Mouse (Mus musculus) CH12.LX (cell line): ENCODE measurements around the gene Plac8. TPM values are rescaled to one million over a fixed set of nuclear protein-coding genes. Genes with fewer than 3 reads are reported as not detected.

ENCODE experiments used
- DNase-seq: peaks from one replicate; pipeline ENCODE4 v3.0.0-alpha.2; 2013; ENCODE audit errors: extremely low read depth
- H3K27ac ChIP-seq: 2 replicates; pipeline ENCODE4 v1.5.1; 2012; ENCODE audit warnings: low read depth, mild to moderate bottlenecking, control low read depth, moderate library complexity; ENCODE audit not compliant: insufficient read depth
- H3K27me3 ChIP-seq: replicated peaks from 2 replicates; pipeline ENCODE3; 2012; ENCODE audit warnings: inconsistent platforms
- H3K36me3 ChIP-seq, 2 experiments: replicated peaks in 1 of 2; 2 replicates each; pipeline versions ENCODE3 to v1.6.1; 2012; ENCODE audit warnings: inconsistent platforms in 1 of 2, low read length in 1 of 2, mild to moderate bottlenecking in 1 of 2, mixed read lengths in 1 of 2, moderate library complexity in 1 of 2; ENCODE audit not compliant: control insufficient read depth in 1 of 2, insufficient read depth in 1 of 2
- H3K4me1 ChIP-seq, 2 experiments: 2 replicates each; pipeline ENCODE4 v1.6.1; 2012; ENCODE audit warnings: inconsistent platforms in 1 of 2, moderate library complexity in 1 of 2; ENCODE audit not compliant: insufficient read depth in 2 of 2, control insufficient read depth in 1 of 2
- H3K4me2 ChIP-seq: 2 replicates; pipeline ENCODE4 v1.6.1; 2012; ENCODE audit warnings: low read depth, mild to moderate bottlenecking, control low read depth; ENCODE audit not compliant: poor library complexity, insufficient read depth, severe bottlenecking
- H3K4me3 ChIP-seq, 3 experiments: fragments of 150-350 bp in 1 of 3; sonication (generic) in 1 of 3; replicated peaks in 1 of 3; 2 replicates each; pipeline versions ENCODE3 to v1.5.1; 2011 to 2012; ENCODE audit warnings: low read depth in 2 of 3, low read length in 2 of 3, mild to moderate bottlenecking in 2 of 3, moderate library complexity in 2 of 3, control low read depth in 1 of 3, improper control_type of control experiment in 1 of 3, inconsistent platforms in 1 of 3, mixed read lengths in 1 of 3; ENCODE audit not compliant: poor library complexity in 1 of 3
- H3K79me2 ChIP-seq: replicated peaks from 2 replicates; pipeline ENCODE4 v1.6.1; 2012; ENCODE audit warnings: mild to moderate bottlenecking, moderate library complexity; ENCODE audit not compliant: control insufficient read depth, poor library complexity, insufficient read depth, severe bottlenecking; ENCODE audit errors: extremely low read depth
- H3K9ac ChIP-seq: 2 replicates; pipeline ENCODE4 v1.6.1; 2012; ENCODE audit warnings: low read depth, mild to moderate bottlenecking, control low read depth, moderate library complexity; ENCODE audit not compliant: insufficient read depth
- H3K9me3 ChIP-seq: replicated peaks from 2 replicates; pipeline ENCODE3; 2012; ENCODE audit warnings: low read length, inconsistent platforms, mixed read lengths
- CHD1 ChIP-seq: IDR thresholded peaks from 2 replicates; pipeline ENCODE4 v1.6.1; 2012; ENCODE audit warnings: low read depth, low read length, improper control_type of control experiment, inconsistent platforms
- E2F4 ChIP-seq: IDR thresholded peaks from 2 replicates; pipeline ENCODE4 v1.6.1; 2011; ENCODE audit warnings: low read depth, low read length, improper control_type of control experiment; ENCODE audit not compliant: insufficient replicate concordance
- EP300 ChIP-seq: IDR thresholded peaks from 2 replicates; pipeline ENCODE4 v1.6.1; 2011; ENCODE audit warnings: low read length, improper control_type of control experiment
- ETS1 ChIP-seq: conservative IDR thresholded peaks from 2 replicates; pipeline ENCODE4 v1.6.1; 2012; ENCODE audit warnings: low read depth, mild to moderate bottlenecking, inconsistent platforms, low read length, improper control_type of control experiment, moderate library complexity
- IRF4 ChIP-seq: IDR thresholded peaks from 2 replicates; pipeline ENCODE4 v1.6.1; 2014; ENCODE audit warnings: low read depth, mild to moderate bottlenecking, inconsistent platforms, low read length, improper control_type of control experiment
- MAFK ChIP-seq: IDR thresholded peaks from 2 replicates; pipeline ENCODE4 v1.6.1; 2011; ENCODE audit warnings: low read length, improper control_type of control experiment; ENCODE audit not compliant: insufficient replicate concordance
- MAX ChIP-seq: IDR thresholded peaks from 2 replicates; pipeline ENCODE4 v1.6.1; 2011; ENCODE audit warnings: low read length, improper control_type of control experiment
- MAZ ChIP-seq: IDR thresholded peaks from 2 replicates; pipeline ENCODE4 v1.6.1; 2012; ENCODE audit warnings: low read depth, mild to moderate bottlenecking, inconsistent platforms, low read length, improper control_type of control experiment, moderate library complexity
- MEF2A ChIP-seq: IDR thresholded peaks from 2 replicates; pipeline ENCODE4 v1.6.1; 2014; ENCODE audit warnings: low read depth, mild to moderate bottlenecking, inconsistent platforms, low read length, improper control_type of control experiment, borderline replicate concordance
- NELFE ChIP-seq: IDR thresholded peaks from 2 replicates; pipeline ENCODE4 v1.6.1; 2011; ENCODE audit warnings: low read depth, low read length, improper control_type of control experiment
- NRF1 ChIP-seq: IDR thresholded peaks from 2 replicates; pipeline ENCODE4 v1.6.1; 2014; ENCODE audit warnings: low read depth, mild to moderate bottlenecking, inconsistent platforms, low read length, improper control_type of control experiment, moderate library complexity
- TCF12 ChIP-seq: IDR thresholded peaks from 2 replicates; pipeline ENCODE4 v1.6.1; 2014; ENCODE audit warnings: low read depth, mild to moderate bottlenecking, inconsistent platforms, low read length, improper control_type of control experiment
- USF1 ChIP-seq: IDR thresholded peaks from 2 replicates; pipeline ENCODE4 v1.6.1; 2014; ENCODE audit warnings: low read depth, mild to moderate bottlenecking, inconsistent platforms, low read length, improper control_type of control experiment
- ZC3H11A ChIP-seq: IDR thresholded peaks from 2 replicates; pipeline ENCODE4 v1.6.1; 2012; ENCODE audit warnings: low read depth, mild to moderate bottlenecking, inconsistent platforms, low read length, improper control_type of control experiment
- ZKSCAN1 ChIP-seq: IDR thresholded peaks from 2 replicates; pipeline ENCODE4 v1.6.1; 2012; ENCODE audit warnings: low read depth, inconsistent platforms, low read length, improper control_type of control experiment, borderline replicate concordance
- ZMIZ1 ChIP-seq: IDR thresholded peaks from 2 replicates; pipeline ENCODE4 v1.6.1; 2012; ENCODE audit warnings: low read depth, mild to moderate bottlenecking, inconsistent platforms, low read length, improper control_type of control experiment
- dilution Hi-C: fragments of 300-500 bp; cut with MboI; formaldehyde crosslinking; loops from 2 replicates; pipeline ENCODE4 v1.14.3; 2020; ENCODE audit warnings: low sequenced_read_pairs; ENCODE audit not compliant: extremely low pct_unique_long_range_greater_than_20kb, extremely low pct_ligation_motif_present
- in situ Hi-C: fragments of 300-500 bp; cut with MboI; formaldehyde crosslinking; loops from 3 replicates; pipeline ENCODE4 v1.14.3; 2019; ENCODE audit warnings: low sequenced_read_pairs, low pct_ligation_motif_present, low pct_unique_long_range_greater_than_20kb, mixed read lengths
- polyA plus RNA-seq: library from polyadenylated mRNA; unstranded; fragments of >175 nt; gene quantifications from 2 replicates; pipeline ENCODE4 v1.2.1, GENCODE M21; 2012; ENCODE audit warnings: low read depth; ENCODE audit not compliant: insufficient read length
- total RNA-seq, 2 experiments: library from RNA; depleted of rRNA; stranded (reverse); fragments of 300-350 nt in 1 of 2; fragments of >200 nt in 1 of 2; gene quantifications; 2 replicates each; pipeline ENCODE4 v1.2.3; 2012 to 2014

Plac8 gene
- total and polyA plus RNA-seq, 3 experiments = 64.3 to 258 (median 161) TPM

DNA sequence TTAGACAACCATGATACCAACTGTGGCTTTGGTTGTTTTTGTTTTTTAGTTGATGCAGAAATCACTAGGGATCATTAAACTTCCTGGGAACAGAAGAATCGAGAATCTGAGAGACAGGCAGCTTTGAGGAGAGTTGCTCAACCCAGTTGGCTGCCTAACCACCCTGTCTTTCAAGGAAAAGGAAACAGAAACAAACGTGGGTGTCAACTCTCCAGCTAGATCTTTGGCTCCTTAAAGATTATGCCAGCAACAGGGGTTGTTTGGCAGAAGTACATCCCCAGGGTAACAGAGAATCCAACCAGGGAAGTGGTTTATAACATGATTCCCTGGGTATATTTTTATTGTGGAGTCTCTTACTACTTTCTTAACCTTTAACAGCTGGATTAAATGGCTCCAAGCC lies 15.6 kb upstream of the Plac8 start:
- DNase-seq = no peak

GRCm38 (mm10) chr5:100587136-100587535 lies 15.1 kb upstream of the Plac8 start:
- dilution Hi-C loops = no loop called here
- Histone ChIP-seq H3K36me3 (no peaks in the 10 kb centered on the region), H3K4me3 (no peak overlapping the region), H3K4me2 (0 out of 2 replicates have a peak overlapping the region, but pooled peaks have one; percentile 7), H3K27me3 (no peaks in the 10 kb centered on the region), H3K9me3 (no peaks in the 10 kb centered on the region), H3K4me1 (peaks cover 9 to 44% of the 10 kb centered on the region in 2 experiments), H3K9ac (0 out of 2 replicates have a peak overlapping the region, but pooled peaks have one; percentile 22), H3K27ac (no peak overlapping the region), H3K79me2 (no peaks in the 10 kb centered on the region)
- DNase-seq = no peak
- TF ChIP-seq MAX (no peak), MAFK (no peak), CHD1 (no peak), MAZ (no peak), EP300 (no peak), IRF4 (no peak), USF1 (no peak)
- in situ Hi-C loops = no loop called here

More for the DNA sequence above, 15.6 kb upstream of the Plac8 start:
- Histone ChIP-seq H3K4me2 (no peak overlapping the region), H3K9ac (no peak overlapping the region), H3K27me3 (no peaks in the 10 kb centered on the region), H3K9me3 (no peaks in the 10 kb centered on the region), H3K4me1 (peaks cover 9 to 39% of the 10 kb centered on the region in 2 experiments), H3K36me3 (no peaks in the 10 kb centered on the region), H3K4me3 (no peak overlapping the region), H3K27ac (no peak overlapping the region), H3K79me2 (no peaks in the 10 kb centered on the region)
- dilution Hi-C loops (no loop called here), in situ Hi-C loops (no loop called here)
- TF ChIP-seq ZKSCAN1 (no peak), E2F4 (no peak), ZC3H11A (no peak), ETS1 (no peak), MEF2A (no peak), ZMIZ1 (no peak), NELFE (no peak), TCF12 (no peak), NRF1 (no peak)
